Mouse (Mus musculus): ENCODE data around the gene Tradd. TPM values are rescaled to one million over a fixed set of nuclear protein-coding genes. Genes with fewer than 3 reads are reported as not detected.

The Tradd gene
- polyA plus RNA-seq (2017; shearing (Covaris generic)), result 48.9 TPM

DNA sequence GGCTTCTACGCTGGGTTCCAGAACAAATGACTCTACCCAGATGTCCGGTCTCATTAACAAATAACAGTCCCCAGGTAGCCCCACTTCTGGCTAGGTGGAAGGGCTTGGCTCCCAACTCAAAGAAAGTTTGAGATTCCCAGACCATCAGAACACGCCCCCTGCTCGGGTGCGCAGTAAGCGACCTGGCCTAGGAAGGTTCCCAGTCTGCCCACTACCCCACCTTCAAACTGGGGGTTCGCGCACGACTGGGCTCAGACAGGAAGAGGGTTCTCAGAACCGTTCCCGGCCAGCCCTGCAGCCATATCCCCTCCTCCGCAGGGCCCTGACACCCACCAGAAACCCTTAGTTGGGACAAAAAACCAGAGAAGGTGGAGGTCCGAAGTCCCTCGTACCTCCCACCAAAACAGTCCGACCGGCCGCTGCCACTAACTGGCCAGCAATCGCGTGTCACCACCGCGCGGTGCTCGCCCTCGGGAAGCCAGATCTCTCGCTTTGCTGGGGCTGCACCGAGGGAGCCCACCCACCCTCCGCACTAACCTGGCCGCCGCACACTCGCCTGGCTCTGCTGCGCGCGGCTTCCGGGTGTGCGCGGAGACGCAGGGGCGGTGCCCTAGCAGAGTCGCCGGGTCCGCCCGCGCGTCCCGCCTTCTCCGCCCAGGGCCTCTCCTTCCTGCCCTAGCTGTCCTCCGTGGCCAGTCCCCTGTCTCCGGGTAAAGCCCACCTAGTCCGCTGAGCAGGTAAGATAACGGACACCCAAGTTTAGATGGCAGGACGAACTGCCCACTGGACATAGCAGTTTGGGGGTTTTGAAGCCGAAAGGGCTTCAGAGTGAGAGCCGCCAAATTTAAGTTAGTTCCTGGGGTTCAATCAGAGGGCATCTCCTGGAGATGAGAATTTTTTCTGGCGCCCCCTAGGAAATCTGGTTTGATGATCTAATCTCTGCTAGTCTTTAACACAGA is at the start of gene Tradd, which contains the start of gene Fbxl8:
Gene Tradd, minus strand, starts transcription at position 586 of the 959 bp plus-strand sequence.
Gene Fbxl8, plus strand, starts transcription at position 625 of the 959 bp plus-strand sequence.

GRCm38 (mm10) chr8:105305211-105306145 is 41.1 kb upstream of the Tradd start, which contains the start of gene Elmo3:
Gene Elmo3 (plus strand): TSS chr8:105305601.

GRCm38 (mm10) chr8:105297511-105298192 is 33.2 kb upstream of the Tradd start, which contains the start of gene E2f4:
Gene E2f4 (plus strand): TSS chr8:105297663.

GRCm38 (mm10) chr8:105295895-105296573 is 31.6 kb upstream of the Tradd start, which contains the start of gene Exoc3l:
Gene Exoc3l (minus strand): TSS chr8:105296101.

GRCm38 (mm10) chr8:105289805-105290460 is 25.5 kb upstream of the Tradd start, which contains the start of gene 4931428F04Rik:
Gene 4931428F04Rik (minus strand): TSS chr8:105289864.

GRCm38 (mm10) chr8:105275840-105276239 is 11.4 kb upstream of the Tradd start, which contains the start of gene Nol3:
Gene Nol3 (plus strand): TSS chr8:105276140.

GRCm38 (mm10) chr8:105269461-105269947 is 5.1 kb upstream of the Tradd start, which contains the start of gene Hsf4:
Gene Hsf4 (plus strand): TSS chr8:105269801.

GRCm38 (mm10) chr8:105254966-105255350 is 9.5 kb downstream of the Tradd start, which contains the start of gene B3gnt9:
Gene B3gnt9 (minus strand): TSS chr8:105255153.

DNA sequence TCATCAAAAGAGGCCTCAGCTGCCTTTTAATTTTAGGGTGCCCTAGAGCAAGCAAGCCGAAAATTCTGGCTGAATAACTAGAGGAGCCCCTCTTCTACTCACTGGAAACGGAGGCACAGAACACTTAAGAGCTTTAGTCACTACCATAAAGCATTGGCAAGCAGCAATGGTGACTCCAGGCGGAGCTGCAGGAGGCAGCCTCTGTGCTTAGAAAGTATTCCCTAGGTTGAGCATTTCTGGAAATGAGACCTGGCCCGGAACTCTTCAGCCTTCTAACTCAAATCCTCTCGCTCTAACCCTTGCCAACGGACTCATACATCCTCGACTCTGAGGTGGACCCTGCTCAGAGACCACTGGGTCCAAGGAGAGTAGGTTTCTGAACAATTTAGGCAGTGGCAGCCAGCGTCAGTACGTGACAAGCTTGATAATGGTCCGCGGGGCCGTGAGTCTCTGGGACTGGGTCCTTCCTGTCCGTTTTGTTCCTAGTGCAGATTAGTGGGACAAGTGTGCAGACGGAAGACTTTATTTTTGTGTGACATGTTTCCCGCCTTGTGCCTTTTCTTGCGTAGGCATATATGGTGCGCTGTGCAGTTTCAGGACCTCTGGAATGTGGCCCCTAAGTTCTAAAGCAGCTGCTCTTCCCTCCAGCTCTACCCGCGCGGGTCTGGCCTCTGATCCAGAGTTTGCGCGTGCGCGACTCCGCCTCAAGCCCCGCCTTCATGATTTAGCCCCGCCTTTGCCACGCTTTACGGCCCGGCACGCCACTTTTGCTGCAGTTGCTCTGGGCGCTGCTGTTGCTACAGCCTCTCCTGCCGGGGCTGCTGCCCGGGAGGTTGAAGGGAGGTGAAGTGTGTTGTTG is 39.8 kb downstream of the Tradd start, which contains the start of gene D230025D16Rik:
Gene D230025D16Rik, plus strand, starts transcription at position 733 of the 859 bp plus-strand sequence.

Other genes with a start within 250 kb of the Tradd start
- not detected for gene Ces3a, start 216.0 kb downstream of the Tradd start, polyA plus RNA-seq (2017; shearing (Covaris generic))
- not detected for gene Ces3b, start 180.9 kb downstream of the Tradd start, polyA plus RNA-seq (2017; shearing (Covaris generic))
- not detected for gene Ces4a, start 132.8 kb downstream of the Tradd start, polyA plus RNA-seq (2017; shearing (Covaris generic))
- 27.3 TPM for gene Cbfb, start 93.9 kb downstream of the Tradd start, polyA plus RNA-seq (2017; shearing (Covaris generic))
- gene D230025D16Rik, start 39.5 kb downstream of the Tradd start, polyA plus RNA-seq (2017; shearing (Covaris generic)), result 30.6 TPM
- gene B3gnt9, start 9.5 kb downstream of the Tradd start, polyA plus RNA-seq (2017; shearing (Covaris generic)), result 0.93 TPM
- 23.4 TPM for gene Fbxl8, start within 50 bp of the Tradd start, polyA plus RNA-seq (2017; shearing (Covaris generic))
- 0.86 TPM for gene Hsf4, start 5.2 kb upstream of the Tradd start, polyA plus RNA-seq (2017; shearing (Covaris generic))
- gene Nol3, start 11.5 kb upstream of the Tradd start, polyA plus RNA-seq (2017; shearing (Covaris generic)), result not detected
- gene 4931428F04Rik, start 25.3 kb upstream of the Tradd start, polyA plus RNA-seq (2017; shearing (Covaris generic)), result 1.9 TPM
- 2.1 TPM for gene Exoc3l, start 31.5 kb upstream of the Tradd start, polyA plus RNA-seq (2017; shearing (Covaris generic))
- 82.3 TPM for gene E2f4, start 33.1 kb upstream of the Tradd start, polyA plus RNA-seq (2017; shearing (Covaris generic))
- 8.1 TPM for gene Elmo3, start 41.0 kb upstream of the Tradd start, polyA plus RNA-seq (2017; shearing (Covaris generic))
- 2.6 TPM for gene Lrrc29, start 61.7 kb upstream of the Tradd start, polyA plus RNA-seq (2017; shearing (Covaris generic))
- gene Tmem208, start 61.7 kb upstream of the Tradd start, polyA plus RNA-seq (2017; shearing (Covaris generic)), result 151 TPM
- gene Fhod1, start 83.3 kb upstream of the Tradd start, polyA plus RNA-seq (2017; shearing (Covaris generic)), result 1.8 TPM
- 0.59 TPM for gene Slc9a5, start 84.2 kb upstream of the Tradd start, polyA plus RNA-seq (2017; shearing (Covaris generic))
- gene Plekhg4, start 108.7 kb upstream of the Tradd start, polyA plus RNA-seq (2017; shearing (Covaris generic)), result not detected
- gene Kctd19, start 148.9 kb upstream of the Tradd start, polyA plus RNA-seq (2017; shearing (Covaris generic)), result not detected
- gene Lrrc36, start 149.0 kb upstream of the Tradd start, polyA plus RNA-seq (2017; shearing (Covaris generic)), result not detected
- gene Tppp3, start 206.9 kb upstream of the Tradd start, polyA plus RNA-seq (2017; shearing (Covaris generic)), result 1.3 TPM
- gene Zdhhc1, start 232.3 kb upstream of the Tradd start, polyA plus RNA-seq (2017; shearing (Covaris generic)), result 2.2 TPM

All from activated CD4-positive, CD25-positive, alpha-beta regulatory T cell, adult 9 weeks (primary cell).